Mouse (Mus musculus): ENCODE results near the gene Gtf2f2. TPM values are rescaled to one million over a fixed set of nuclear protein-coding genes. Genes with fewer than 3 reads are reported as not detected.

Gtf2f2 gene
- total and polyA plus RNA-seq, 3 experiments: 57.6 to 71.2 TPM; not detected in 1

DNA sequence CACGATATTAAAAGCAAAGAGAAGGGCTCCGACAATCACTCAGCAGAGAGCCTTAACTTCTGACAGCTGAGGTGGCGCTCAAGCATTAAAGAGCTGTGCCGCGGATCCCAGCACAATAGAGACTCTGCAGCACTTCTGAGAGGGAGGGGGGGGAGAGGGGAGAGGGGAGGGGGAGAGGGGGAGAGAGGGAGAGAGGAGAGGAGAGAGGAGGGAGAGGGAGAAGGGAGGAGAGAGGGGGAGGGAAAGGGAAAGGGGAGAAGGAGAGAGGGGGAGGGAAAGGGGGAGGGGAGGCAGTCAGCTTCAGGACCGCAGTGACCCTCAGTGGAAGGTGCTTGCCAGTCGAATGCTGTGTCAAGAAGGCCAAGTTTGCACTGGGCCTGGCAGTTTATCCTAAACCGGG, 131.7 kb downstream of the Gtf2f2 start:
- Histone ChIP-seq H3K36me3 (ENCODE audit: control insufficient read depth in 1 of 2, insufficient read depth in 2 of 2, low read length in 2 of 2) (no peaks in the 10 kb centered on the region), H3K9me3 (replicated peaks; ENCODE audit: insufficient read depth, low read length) (no peaks in the 10 kb centered on the region), H3K27ac (ENCODE audit: control insufficient read depth, low read depth, low read length) (no peak overlapping the region), H3K4me1 (ENCODE audit: control insufficient read depth in 1 of 2, insufficient read depth in 2 of 2, low read length in 2 of 2) (no peaks in the 10 kb centered on the region), H3K4me3 (ENCODE audit: control insufficient read depth in 1 of 2, insufficient read depth in 1 of 2, low read depth in 2 of 2, low read length in 2 of 2) (no peak overlapping the region), H3K27me3 (ENCODE audit: control insufficient read depth in 1 of 2, insufficient read depth in 2 of 2, low read length in 2 of 2) (no peaks in the 10 kb centered on the region; a peak in 1 of 4 replicates), H3K9ac (ENCODE audit: control insufficient read depth, low read depth, low read length, poor library complexity, severe bottlenecking) (no peak overlapping the region), H3K79me2 (ENCODE audit: control insufficient read depth, insufficient read depth, low read length, poor library complexity) (no peaks in the 10 kb centered on the region)
- no peak for DNase-seq (ENCODE audit: low read depth, low spot score)
- TF ChIP-seq GATA1 (IDR thresholded peaks at IDR 0.05; ENCODE audit: low read depth, low read length) (no peak), RAD21 (IDR thresholded peaks at IDR 0.05; ENCODE audit: low read depth, low read length) (no peak), UBTF (IDR thresholded peaks at IDR 0.05; ENCODE audit: borderline replicate concordance, insufficient read depth, low read depth, low read length) (no peak), POLR2A (IDR thresholded peaks at IDR 0.05; ENCODE audit: control insufficient read depth in 1 of 2, insufficient read depth in 1 of 2, low read depth in 1 of 2, low read length in 2 of 2, poor library complexity in 1 of 2) (no peak), CTCF (IDR thresholded peaks at IDR 0.05 in 2 of 3, conservative IDR thresholded peaks at IDR 0.05 in 1 of 3; ENCODE audit: control insufficient read depth in 1 of 3, insufficient read depth in 1 of 3, low read depth in 2 of 3, low read length in 3 of 3, poor library complexity in 1 of 3, severe bottlenecking in 1 of 3) (no peak), MAZ (IDR thresholded peaks at IDR 0.05; ENCODE audit: low read depth, low read length) (no peak), MYB (IDR thresholded peaks at IDR 0.05; ENCODE audit: low read depth, low read length) (no peak), ZMIZ1 (IDR thresholded peaks at IDR 0.05; ENCODE audit: low read depth, low read length) (no peak), USF2 (IDR thresholded peaks at IDR 0.05; ENCODE audit: borderline replicate concordance in 1 of 2, insufficient read depth in 1 of 2, low read depth in 1 of 2, low read length in 2 of 2) (no peak), GABPA (IDR thresholded peaks at IDR 0.05; ENCODE audit: low read depth, low read length) (no peak), TAL1 (IDR thresholded peaks at IDR 0.05; ENCODE audit: low read length) (no peak), E2F4 (IDR thresholded peaks at IDR 0.05; ENCODE audit: borderline replicate concordance, low read depth, low read length) (no peak), JUND (IDR thresholded peaks at IDR 0.05; ENCODE audit: low read depth, low read length) (no peak), MXI1 (IDR thresholded peaks at IDR 0.05; ENCODE audit: low read depth, low read length) (no peak), ZC3H11A (IDR thresholded peaks at IDR 0.05; ENCODE audit: low read depth, low read length) (no peak), BHLHE40 (IDR thresholded peaks at IDR 0.05; ENCODE audit: borderline replicate concordance, low read depth, low read length) (no peak), KAT2A (conservative IDR thresholded peaks at IDR 0.05; ENCODE audit: low read depth, low read length) (no peak), MAX (IDR thresholded peaks at IDR 0.05; ENCODE audit: low read length) (no peak)

DNA sequence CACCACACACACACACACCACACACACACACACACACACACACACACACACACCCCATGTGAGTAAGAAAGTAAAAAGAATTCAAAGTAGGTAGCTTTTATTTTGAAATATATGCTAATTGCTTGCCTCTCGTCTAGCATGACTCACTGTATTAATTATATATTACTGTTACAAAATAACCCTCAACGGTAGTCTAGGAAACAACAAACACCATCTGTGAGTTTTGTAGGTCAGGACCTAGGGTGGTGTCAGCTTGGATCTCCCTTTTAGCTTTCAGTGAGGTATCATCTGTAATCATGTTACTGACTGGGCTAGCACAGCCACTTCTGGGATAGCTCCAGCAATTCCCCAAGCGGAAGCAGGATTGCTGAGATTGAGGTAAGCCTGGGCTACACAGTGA, 133.4 kb downstream of the Gtf2f2 start:
- Histone ChIP-seq H3K27me3 (ENCODE audit: control insufficient read depth in 1 of 2, insufficient read depth in 2 of 2, low read length in 2 of 2) (no peaks in the 10 kb centered on the region; a peak in 1 of 4 replicates), H3K36me3 (ENCODE audit: control insufficient read depth in 1 of 2, insufficient read depth in 2 of 2, low read length in 2 of 2) (no peaks in the 10 kb centered on the region), H3K9me3 (replicated peaks; ENCODE audit: insufficient read depth, low read length) (no peaks in the 10 kb centered on the region), H3K9ac (ENCODE audit: control insufficient read depth, low read depth, low read length, poor library complexity, severe bottlenecking) (no peak overlapping the region), H3K4me1 (ENCODE audit: control insufficient read depth in 1 of 2, insufficient read depth in 2 of 2, low read length in 2 of 2) (no peaks in the 10 kb centered on the region), H3K27ac (ENCODE audit: control insufficient read depth, low read depth, low read length) (no peak overlapping the region), H3K79me2 (ENCODE audit: control insufficient read depth, insufficient read depth, low read length, poor library complexity) (no peaks in the 10 kb centered on the region), H3K4me3 (ENCODE audit: control insufficient read depth in 1 of 2, insufficient read depth in 1 of 2, low read depth in 2 of 2, low read length in 2 of 2) (no peak overlapping the region)
- TF ChIP-seq NRF1 (IDR thresholded peaks at IDR 0.05; ENCODE audit: insufficient read depth, low read depth, low read length, poor library complexity, severe bottlenecking): no peak
- no peak for TF ChIP-seq SIN3A (IDR thresholded peaks at IDR 0.05; ENCODE audit: low read length)
- TF ChIP-seq GATA1 (IDR thresholded peaks at IDR 0.05; ENCODE audit: low read depth, low read length): no peak
- no peak for TF ChIP-seq TCF12 (IDR thresholded peaks at IDR 0.05; ENCODE audit: low read depth, low read length)
- TF ChIP-seq BHLHE40 (IDR thresholded peaks at IDR 0.05; ENCODE audit: borderline replicate concordance, low read depth, low read length): no peak
- TF ChIP-seq ZNF384 (IDR thresholded peaks at IDR 0.05; ENCODE audit: low read depth, low read length): no peak
- no peak for TF ChIP-seq USF1 (IDR thresholded peaks at IDR 0.05; ENCODE audit: low read depth, low read length)
- TF ChIP-seq E2F4 (IDR thresholded peaks at IDR 0.05; ENCODE audit: borderline replicate concordance, low read depth, low read length): no peak
- TF ChIP-seq ETS1 (IDR thresholded peaks at IDR 0.05; ENCODE audit: low read depth, low read length): no peak
- no peak for TF ChIP-seq MEF2A (IDR thresholded peaks at IDR 0.05; ENCODE audit: extremely low read depth, insufficient replicate concordance, low read depth, low read length, poor library complexity, severe bottlenecking)
- TF ChIP-seq ZC3H11A (IDR thresholded peaks at IDR 0.05; ENCODE audit: low read depth, low read length): no peak
- TF ChIP-seq RCOR1 (IDR thresholded peaks at IDR 0.05; ENCODE audit: low read depth, low read length): no peak
- no peak for TF ChIP-seq CHD2 (IDR thresholded peaks at IDR 0.05; ENCODE audit: low read length)
- TF ChIP-seq POLR2A (IDR thresholded peaks at IDR 0.05; ENCODE audit: control insufficient read depth in 1 of 2, insufficient read depth in 1 of 2, low read depth in 1 of 2, low read length in 2 of 2, poor library complexity in 1 of 2): no peak
- DNase-seq (ENCODE audit: low read depth, low spot score): no peak

All from MEL (cell line).